Mouse (Mus musculus): ENCODE results near the gene Sft2d2. TPM values are rescaled to one million over a fixed set of nuclear protein-coding genes. Genes with fewer than 3 reads are reported as not detected.

The Sft2d2 gene
- total RNA-seq, 2 experiments from 2014 or later = 14.8 to 15.4 TPM

DNA sequence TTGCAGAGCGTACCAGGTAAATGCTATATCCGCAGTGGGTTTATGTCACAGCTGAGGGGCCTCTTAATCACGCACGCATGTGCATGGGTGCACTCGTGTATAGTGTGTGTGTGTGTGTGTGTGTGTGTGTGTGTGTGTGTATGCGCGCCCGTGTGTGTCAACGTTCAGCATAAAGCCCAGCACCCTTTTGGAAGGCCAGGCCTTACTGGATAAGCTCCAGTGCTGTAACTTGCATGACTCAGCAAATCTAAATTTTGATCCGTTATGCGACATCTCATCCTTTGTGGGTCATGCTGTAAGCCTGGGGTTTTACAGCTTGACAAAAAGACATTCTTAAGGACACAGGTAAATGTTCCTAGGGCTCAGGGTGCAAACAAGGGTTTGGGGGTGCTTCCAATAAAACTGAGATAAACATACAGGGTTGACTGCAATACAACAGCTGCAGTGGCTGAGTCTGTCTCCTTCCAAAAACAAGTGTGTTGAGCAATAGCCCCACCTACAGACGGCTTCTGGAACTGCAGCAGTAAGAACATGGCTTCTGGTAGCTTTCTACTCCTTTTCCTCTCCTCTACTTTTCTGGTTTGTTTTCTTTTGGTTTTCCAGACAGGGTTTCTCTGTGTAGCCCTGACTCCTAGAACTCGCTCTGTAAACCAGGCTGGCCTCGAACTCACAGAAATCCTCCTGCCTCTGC, 61.9 kb downstream of the Sft2d2 start:
- DNase-seq = peak; percentile 61 to 90

DNA sequence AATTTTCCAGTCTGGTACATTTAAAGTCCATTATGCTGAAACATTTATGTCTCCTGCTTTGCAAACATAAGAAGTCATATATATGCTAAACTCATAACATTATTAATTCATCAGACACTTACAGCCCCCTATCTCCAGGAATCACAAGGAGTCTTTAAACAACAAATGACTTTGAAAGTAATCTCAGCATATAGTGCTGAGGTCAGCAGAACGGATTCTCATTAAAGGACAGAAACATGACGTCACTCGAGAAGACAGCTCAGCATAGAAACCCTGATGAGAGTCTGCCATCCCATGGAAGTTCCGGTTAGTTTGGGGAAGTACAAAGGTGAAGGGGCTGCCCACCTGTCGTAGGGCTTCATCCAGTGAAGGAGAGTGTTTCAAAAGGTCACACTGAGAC, 64.7 kb downstream of the Sft2d2 start:
- no peak for DNase-seq

Other genes starting within 250 kb of the Sft2d2 start
- gene Tbx19, start 33.7 kb downstream of the Sft2d2 start, total RNA-seq (2021) = not detected
- 10 to 100 TPM; 34.6 to 45.4 TPM for gene Tiprl, start 42.6 kb upstream of the Sft2d2 start, total RNA-seq (2021)
- gene Gpr161, start 101.4 kb upstream of the Sft2d2 start, total RNA-seq (2021) = 1 to 10 TPM; 1.2 TPM

All from heart, adult 18-20 months (tissue).